Mouse (Mus musculus) midbrain, postnatal 0 days (tissue): ENCODE results near the gene Apba3. TPM values are rescaled to one million over a fixed set of nuclear protein-coding genes. Genes with fewer than 3 reads are reported as not detected.
"Not testable (repeated sequence)": the region's sequence is repeated elsewhere in the genome, so short reads cannot be mapped to it uniquely, and the experiment has no call there.

ENCODE experiments used
- ATAC-seq: fragments of 200-750 bp; cut with Nextera tagmentation; 2 replicates; pipeline ENCODE4 v1.8.0; 2017; ENCODE audit warnings: moderate number of reproducible peaks, mild to moderate bottlenecking, moderate TSS enrichment, moderate library complexity; ENCODE audit not compliant: low FRiP score
- DNase-seq: peaks from one replicate; pipeline ENCODE4 v3.0.0-alpha.2; 2015; ENCODE audit warnings: low spot score
- H3K27ac ChIP-seq: fragments of 300-500 bp; sonication (generic); 2 replicates; pipeline ENCODE4 v1.5.1; 2014; ENCODE audit warnings: low read depth, mild to moderate bottlenecking, low read length, mixed read lengths
- H3K27me3 ChIP-seq: fragments of 300-500 bp; sonication (generic); 2 replicates; pipeline ENCODE4 v1.6.1; 2014; ENCODE audit warnings: low read length, control low read depth, mixed read lengths; ENCODE audit not compliant: insufficient read depth
- H3K36me3 ChIP-seq: fragments of 300-500 bp; sonication (generic); 2 replicates; pipeline ENCODE4 v1.6.1; 2014; ENCODE audit warnings: low read length, control low read depth, mixed read lengths; ENCODE audit not compliant: insufficient read depth
- H3K4me1 ChIP-seq: fragments of 300-500 bp; sonication (generic); 2 replicates; pipeline ENCODE4 v1.6.1; 2014; ENCODE audit warnings: mild to moderate bottlenecking, control low read depth, antibody characterized with exemption, low read length, mixed read lengths; ENCODE audit not compliant: insufficient read depth
- H3K4me2 ChIP-seq: fragments of 300-500 bp; sonication (generic); 2 replicates; pipeline ENCODE4 v1.6.1; 2014; ENCODE audit warnings: low read depth, mild to moderate bottlenecking, low read length, mixed read lengths; ENCODE audit not compliant: poor library complexity, severe bottlenecking
- H3K4me3 ChIP-seq: fragments of 300-500 bp; sonication (generic); 2 replicates; pipeline ENCODE4 v1.5.1; 2014; ENCODE audit warnings: low read depth, mild to moderate bottlenecking, low read length, moderate library complexity
- H3K9ac ChIP-seq: fragments of 300-500 bp; sonication (generic); replicated peaks from 2 replicates; pipeline ENCODE4 v1.6.1; 2014; ENCODE audit warnings: mild to moderate bottlenecking, low read length, moderate library complexity, mixed read lengths; ENCODE audit not compliant: poor library complexity, severe bottlenecking
- H3K9me3 ChIP-seq: fragments of 300-500 bp; sonication (generic); 2 replicates; pipeline ENCODE4 v1.6.1; 2016; ENCODE audit warnings: low read length, control low read depth
- CTCF ChIP-seq: IDR thresholded peaks from 2 replicates; pipeline ENCODE4 v1.5.1; 2016; ENCODE audit warnings: antibody characterized with exemption, mild to moderate bottlenecking
- WGBS: fragments of 180-500 bp; shearing (Covaris S2); extraction: QIAGEN DNeasy Blood & Tissue Kit; methylation state at CpG from one replicate; pipeline ENCODE4 v1.1.7; 2014; 5-methylcytosine and 5-hydroxymethylcytosine counted together
- polyA plus RNA-seq: library from polyadenylated mRNA; unstranded; fragments of >200 nt; fragmentation: Nextera tagmentation; extraction: Ambion mirVana; gene quantifications from 2 replicates; pipeline ENCODE4 v1.2.1, GENCODE M21; 2015
- total RNA-seq: library from RNA; depleted of rRNA; stranded (reverse); fragments of >200 nt; gene quantifications from 2 replicates; pipeline ENCODE4 v1.2.3, GENCODE M21; 2014; rRNA removed

Gene Apba3
- total RNA-seq, result 45.0 and 64.8 TPM in 2 replicates
- 25.0 and 25.2 TPM in 2 replicates for polyA plus RNA-seq

GRCm38 (mm10) chr10:81266211-81267105 lies at the start of gene Apba3, which contains the start of gene Mrpl54:
Apba3 (plus strand) TSS chr10:81266960.
Mrpl54 (minus strand) TSS chr10:81266934.
- no peak for TF ChIP-seq CTCF
- peaks cover 32% of the 10 kb centered on the region for H3K36me3 ChIP-seq

GRCm38 (mm10) chr10:81217267-81217666 lies 49.5 kb upstream of the Apba3 start:
- H3K9me3 ChIP-seq, H3K27ac ChIP-seq, H3K4me1 ChIP-seq, H3K4me3 ChIP-seq, H3K4me2 ChIP-seq, H3K27me3 ChIP-seq, H3K9ac ChIP-seq, ATAC-seq: not testable (repeated sequence)
- peaks cover 72% of the 10 kb centered on the region for H3K36me3 ChIP-seq
- DNase-seq, result peak; percentile 32
- WGBS, result 30% methylated on average over 1 of the region's 1 CpGs
- peak; percentile 70 for TF ChIP-seq CTCF

More at GRCm38 (mm10) chr10:81266211-81267105, at the start of gene Apba3, which contains the start of gene Mrpl54:
- H3K9me3 ChIP-seq, result no peaks in the 10 kb centered on the region
- H3K27ac ChIP-seq, result peak within 1 kb of the TSS; percentile 83
- DNase-seq (peak; percentile 95), ATAC-seq (peak; percentile 91)
- H3K27me3 ChIP-seq, result no peaks in the 10 kb centered on the region
- peaks cover 13% of the 10 kb centered on the region for H3K4me1 ChIP-seq
- H3K4me2 ChIP-seq, result peak within 1 kb of the TSS; percentile 82
- under 1% methylated on average over 48 of the region's 48 CpGs for WGBS
- H3K4me3 ChIP-seq, result peak within 1 kb of the TSS; percentile 61
- peak within 1 kb of the TSS; percentile 75 for H3K9ac ChIP-seq

GRCm38 (mm10) chr10:81217964-81218363 lies 48.8 kb upstream of the Apba3 start:
- H3K4me1 ChIP-seq, result no peaks in the 10 kb centered on the region
- no peaks in the 10 kb centered on the region for H3K9me3 ChIP-seq
- peaks cover 68% of the 10 kb centered on the region for H3K36me3 ChIP-seq
- H3K4me3 ChIP-seq, result no peak overlapping the region
- H3K27ac ChIP-seq, result no peak overlapping the region
- H3K27me3 ChIP-seq, result no peaks in the 10 kb centered on the region
- DNase-seq (peak; percentile 43), ATAC-seq (no peak)
- H3K4me2 ChIP-seq, result no peak overlapping the region
- WGBS, result 36% methylated on average over 7 of the region's 7 CpGs
- no peak overlapping the region for H3K9ac ChIP-seq
- peak; percentile 82 for TF ChIP-seq CTCF

GRCm38 (mm10) chr10:81221402-81222015 lies 45.3 kb upstream of the Apba3 start:
- Histone ChIP-seq H3K9me3 (no peaks in the 10 kb centered on the region), H3K36me3 (peaks cover 38% of the 10 kb centered on the region), H3K4me1 (no peaks in the 10 kb centered on the region), H3K4me3 (no peak overlapping the region), H3K27me3 (no peaks in the 10 kb centered on the region), H3K27ac (no peak overlapping the region), H3K9ac (no peak overlapping the region), H3K4me2 (no peak overlapping the region)
- no peak for TF ChIP-seq CTCF
- ATAC-seq, result 0 out of 2 replicates have a peak, but pooled peaks have one; percentile 28
- WGBS, result 87% methylated on average over 5 of the region's 5 CpGs
- no peak for DNase-seq

GRCm38 (mm10) chr10:81223731-81224130 lies 43.0 kb upstream of the Apba3 start:
- H3K4me2 ChIP-seq, H3K4me3 ChIP-seq, DNase-seq, H3K9me3 ChIP-seq, H3K27ac ChIP-seq, H3K9ac ChIP-seq, H3K27me3 ChIP-seq, ATAC-seq, H3K4me1 ChIP-seq: not testable (repeated sequence)
- WGBS, result 61% methylated on average over 2 of the region's 2 CpGs
- H3K36me3 ChIP-seq, result peaks cover 26% of the 10 kb centered on the region
